Mouse (Mus musculus) testis, postnatal 10 days (tissue): ENCODE data around the gene Prkca.
A peak's percentile ranks its signal among the peaks of the same experiment; 100 is the strongest.

Experiments
- DNase-seq: peaks from one replicate; pipeline ENCODE4 v3.0.0; 2021; ENCODE audit warnings: low spot score

Gene Prkca

DNA sequence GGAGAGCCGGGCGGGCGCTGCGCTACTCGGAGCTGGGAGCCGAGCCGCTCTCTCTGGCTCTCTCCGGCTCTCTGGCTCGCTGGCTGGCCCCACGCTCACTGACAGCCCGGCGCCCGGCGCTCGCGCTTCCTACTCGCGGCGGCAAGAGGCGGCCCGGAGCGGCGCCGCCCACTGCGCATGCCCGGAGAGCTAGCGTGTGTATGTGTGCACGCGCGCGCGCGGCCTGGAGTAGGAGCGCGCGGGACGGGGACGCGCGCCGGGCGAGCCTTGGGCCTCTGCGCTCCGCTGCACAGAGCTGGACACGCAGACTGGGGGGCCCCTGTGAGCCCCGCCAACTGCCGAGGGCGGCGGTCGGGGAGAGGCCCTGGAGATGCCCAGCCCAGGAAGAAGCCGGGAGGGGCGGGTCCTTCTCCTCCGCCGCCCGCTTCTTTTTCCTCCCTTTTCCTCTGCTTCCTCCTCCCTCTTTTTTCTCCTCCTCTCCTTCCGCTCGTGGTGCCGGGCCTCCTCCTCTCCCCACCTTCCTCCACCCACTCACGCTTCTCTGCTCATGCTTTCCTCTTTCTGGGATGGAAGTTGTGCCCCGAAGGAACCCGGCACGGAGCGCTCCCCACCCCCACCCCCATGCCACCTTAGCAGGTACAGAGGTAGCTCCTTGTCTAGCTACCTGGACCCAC lies at the start of gene Prkca:
Gene Prkca, minus strand, starts transcription at position 140 of the 674 bp plus-strand sequence.
- peak; percentile 95 for DNase-seq

DNA sequence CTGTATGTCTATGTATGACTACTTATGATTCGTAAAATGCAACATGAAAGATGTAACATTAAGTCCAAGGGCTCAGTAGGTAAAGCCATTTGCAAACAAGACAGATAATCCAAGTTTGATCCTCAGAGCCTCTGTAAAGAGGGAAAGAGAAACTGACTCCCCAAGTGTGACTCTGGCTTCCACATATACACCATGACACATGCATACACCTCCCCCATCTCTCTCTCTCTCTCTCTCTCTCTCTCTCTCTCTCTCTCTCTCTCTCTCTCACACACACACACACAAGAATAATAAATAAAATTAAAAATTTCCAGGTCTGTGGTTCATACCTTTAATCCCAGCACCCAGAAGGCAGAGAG lies 41.9 kb upstream of the Prkca start:
- DNase-seq: no peak

DNA sequence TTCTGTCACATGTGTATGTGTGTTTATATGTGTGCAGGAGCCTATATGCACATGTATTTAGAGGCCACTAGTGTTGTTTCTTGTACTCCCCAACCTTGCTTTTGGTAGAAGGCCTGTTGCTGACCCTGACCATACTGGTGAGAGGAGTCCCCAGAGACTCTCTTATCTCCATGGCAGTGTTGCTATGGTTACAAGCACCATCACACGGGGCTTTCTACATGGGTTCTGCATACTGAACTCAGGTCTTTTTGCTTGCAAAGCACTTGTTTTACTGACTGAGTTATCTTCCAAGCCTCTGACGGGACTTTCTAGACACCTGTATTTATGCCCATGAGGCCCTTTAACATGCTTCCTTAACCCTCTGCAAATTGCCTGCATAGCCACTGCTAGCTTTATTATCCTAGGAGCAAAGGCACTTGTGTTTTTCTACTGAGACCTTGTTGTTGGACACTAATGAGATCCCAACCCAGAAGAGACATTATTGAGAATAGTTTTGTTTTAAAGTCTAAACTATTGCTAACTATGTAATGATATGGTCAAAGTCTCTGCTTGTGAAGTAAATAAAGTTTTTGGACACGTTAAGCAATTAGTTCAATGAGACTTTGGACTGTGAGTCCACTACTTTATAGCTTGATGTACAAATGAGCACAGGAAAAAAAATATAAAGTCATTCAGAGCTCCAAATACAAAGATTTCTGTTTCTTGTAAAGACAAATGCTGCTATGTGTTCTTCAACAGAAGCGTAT lies 41.4 kb upstream of the Prkca start:
- DNase-seq: no peak

DNA sequence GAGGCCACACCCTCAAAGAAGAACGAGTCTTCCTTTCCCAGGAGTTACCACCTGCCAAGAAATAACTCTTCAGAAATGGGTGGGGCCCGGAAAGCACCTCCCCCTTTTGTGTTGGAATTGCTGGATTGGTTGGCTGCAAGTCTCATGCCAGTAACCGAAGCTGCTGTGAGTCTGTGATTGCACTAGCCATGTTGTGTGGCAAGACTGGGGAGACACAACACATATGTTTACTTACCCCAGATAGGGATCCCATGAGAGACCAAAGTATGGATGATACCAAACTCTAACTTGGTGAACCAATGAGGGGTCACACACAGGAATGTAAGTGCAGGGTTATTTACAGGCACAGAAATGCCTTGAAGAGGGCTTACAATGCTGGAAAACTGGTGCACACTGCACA lies 38.9 kb upstream of the Prkca start:
- DNase-seq: no peak

DNA sequence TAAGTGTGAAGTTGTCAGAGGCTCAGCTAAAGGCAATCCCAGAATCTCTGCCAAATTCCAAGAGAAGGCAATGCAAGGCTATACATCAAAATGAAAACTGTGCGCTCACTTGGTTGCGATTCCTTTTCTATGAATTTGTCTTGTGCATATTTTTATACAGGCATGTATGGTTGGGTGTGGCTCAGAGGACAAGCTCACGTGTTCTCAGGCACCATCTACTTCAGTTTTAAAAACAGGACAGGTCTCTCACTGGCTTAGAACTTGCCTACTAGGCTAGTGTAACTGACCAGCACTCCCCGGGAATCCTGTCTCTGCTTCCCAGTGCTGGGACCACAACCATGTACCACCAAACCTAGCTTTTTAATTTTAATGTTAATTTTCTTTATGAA lies 34.6 kb upstream of the Prkca start:
- DNase-seq: no peak

DNA sequence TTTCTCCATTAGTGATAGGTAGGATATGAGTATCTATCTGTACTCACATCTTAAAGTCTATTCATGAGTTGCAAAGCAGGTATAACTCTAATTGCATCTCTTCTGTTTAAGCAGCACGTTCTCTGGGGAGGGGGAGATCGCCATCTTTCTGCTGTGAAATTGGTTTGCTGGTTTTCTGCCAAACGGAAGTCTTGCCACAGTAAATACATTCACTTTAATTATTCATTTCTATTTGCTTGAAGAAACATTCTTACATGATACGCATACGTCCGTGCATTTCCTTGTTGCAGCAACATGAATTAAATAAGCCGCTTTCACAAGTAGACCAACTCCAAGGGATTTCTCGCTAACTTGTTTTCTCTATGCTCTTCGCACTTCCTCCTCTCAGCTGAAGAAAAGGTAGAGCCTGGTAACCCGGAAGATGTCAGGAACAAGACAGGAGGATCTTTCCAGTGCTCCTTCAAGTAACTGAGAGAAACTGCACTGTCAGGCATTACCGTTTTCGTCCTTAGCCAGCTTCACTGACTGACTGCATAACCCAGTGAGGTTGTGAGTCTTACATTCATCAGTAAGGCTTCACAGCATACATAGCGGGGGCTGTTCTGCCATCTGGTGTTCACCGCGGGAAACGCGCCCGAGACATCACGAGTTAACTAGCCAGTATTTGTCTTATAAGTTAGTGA lies 34.1 kb upstream of the Prkca start:
- peak; percentile 85 for DNase-seq

DNA sequence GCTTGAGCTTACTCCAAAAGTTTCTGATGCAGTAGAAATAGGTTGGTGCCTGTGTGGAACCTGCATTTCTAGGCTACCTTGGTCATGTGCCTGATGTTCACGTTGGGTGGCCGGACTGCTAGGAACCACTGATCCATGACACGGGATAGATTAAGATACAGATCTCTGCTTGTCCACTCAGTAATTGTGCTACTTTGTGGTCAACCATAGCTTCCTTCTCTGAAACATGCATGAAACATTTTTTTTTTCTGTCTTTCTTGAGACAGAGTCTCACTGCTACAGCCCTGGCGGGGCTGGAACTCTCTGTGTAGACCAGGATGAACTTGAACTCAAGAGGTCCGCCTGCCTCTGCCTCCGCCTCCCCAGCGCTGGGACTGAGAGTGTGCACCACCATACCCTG lies 33.1 kb upstream of the Prkca start:
- no peak for DNase-seq

DNA sequence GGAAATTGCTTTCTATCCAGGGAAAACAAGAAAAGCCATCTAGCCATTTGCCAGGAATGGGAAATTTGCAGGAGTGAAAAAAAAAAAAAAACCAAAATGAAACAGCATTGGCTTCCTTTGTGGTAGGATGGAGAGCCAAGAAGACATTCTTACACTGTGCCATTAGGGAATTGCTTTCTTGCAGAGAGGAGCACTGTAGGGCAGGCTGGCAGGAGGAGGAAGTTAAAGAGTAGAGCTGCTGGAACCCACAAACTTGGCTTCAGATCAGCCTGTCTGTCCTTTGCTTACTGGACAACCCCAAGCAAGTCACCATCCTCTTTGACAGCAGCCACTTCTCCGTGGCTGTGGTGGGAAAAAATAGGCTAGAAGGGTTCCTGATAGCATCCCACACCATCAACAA lies 23.3 kb upstream of the Prkca start:
- no peak for DNase-seq

DNA sequence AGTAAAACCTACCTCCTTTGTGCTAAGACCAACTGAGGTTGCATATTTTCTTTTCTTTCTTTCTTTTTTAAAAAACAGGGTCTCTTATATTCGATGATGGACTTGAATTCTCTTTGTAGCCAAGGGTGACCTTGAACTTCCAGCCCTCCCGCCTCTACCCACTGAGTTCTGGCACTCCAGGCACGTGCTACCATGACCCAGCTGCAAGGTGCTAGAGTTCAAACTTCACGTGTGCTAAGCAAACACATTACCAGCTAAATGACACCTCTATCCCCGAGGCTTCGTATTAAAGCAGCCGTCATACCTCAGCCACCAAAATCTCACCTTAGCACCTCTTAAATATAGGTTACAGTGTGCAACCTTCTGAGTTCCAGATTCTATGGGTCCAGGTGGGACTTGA lies 21.9 kb upstream of the Prkca start:
- no peak for DNase-seq

DNA sequence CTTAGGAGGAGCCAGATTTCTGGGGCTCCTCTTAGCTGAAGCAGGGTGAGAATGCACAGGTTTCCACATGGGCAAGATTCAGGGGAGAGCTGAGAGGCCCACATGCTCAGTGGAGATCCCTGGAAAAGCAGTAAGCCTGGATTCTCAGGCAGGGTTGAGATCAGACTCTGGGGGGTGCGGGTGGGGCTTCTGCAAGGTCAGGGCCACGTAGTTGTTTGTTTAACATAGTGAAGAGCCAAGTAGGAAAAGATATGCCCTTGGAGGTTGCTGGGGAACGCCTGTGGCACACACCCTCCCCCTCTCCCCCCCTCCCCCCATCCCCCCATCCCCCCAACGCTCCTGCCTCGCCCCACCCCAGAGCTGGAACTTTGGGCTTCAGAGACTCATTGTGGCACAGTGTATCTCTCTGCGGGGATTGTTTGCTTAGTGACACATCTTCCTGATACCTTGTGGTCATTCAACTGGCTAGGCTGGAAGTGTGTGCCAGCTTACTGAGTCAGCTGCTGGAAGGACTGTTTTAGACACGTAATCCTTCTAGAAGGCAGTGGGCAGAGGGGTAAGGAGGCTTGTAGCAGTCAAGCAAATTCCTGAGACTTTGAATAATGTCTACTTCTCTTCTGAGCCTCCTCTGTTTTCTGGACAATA lies 21.3 kb upstream of the Prkca start:
- no peak for DNase-seq

DNA sequence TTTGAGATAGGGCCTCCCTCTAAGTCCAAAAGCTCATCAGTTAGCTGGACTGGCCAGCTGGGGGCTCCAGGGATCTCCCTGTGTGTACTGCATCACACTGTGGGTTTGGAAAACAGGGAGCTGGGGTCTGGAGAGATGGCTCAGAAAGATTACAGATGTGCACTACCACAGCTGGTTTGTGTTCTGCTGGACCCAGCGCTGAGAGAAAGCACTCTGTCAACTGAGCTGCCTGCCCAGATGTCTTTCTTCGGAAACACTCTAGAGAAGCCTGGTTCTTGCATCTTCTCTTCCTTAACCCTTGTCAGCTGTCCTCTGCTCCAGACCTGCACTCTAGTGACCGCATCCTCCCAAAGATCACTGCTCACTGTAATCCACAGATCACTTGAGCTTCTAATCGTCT lies 20.3 kb upstream of the Prkca start:
- DNase-seq: no peak

DNA sequence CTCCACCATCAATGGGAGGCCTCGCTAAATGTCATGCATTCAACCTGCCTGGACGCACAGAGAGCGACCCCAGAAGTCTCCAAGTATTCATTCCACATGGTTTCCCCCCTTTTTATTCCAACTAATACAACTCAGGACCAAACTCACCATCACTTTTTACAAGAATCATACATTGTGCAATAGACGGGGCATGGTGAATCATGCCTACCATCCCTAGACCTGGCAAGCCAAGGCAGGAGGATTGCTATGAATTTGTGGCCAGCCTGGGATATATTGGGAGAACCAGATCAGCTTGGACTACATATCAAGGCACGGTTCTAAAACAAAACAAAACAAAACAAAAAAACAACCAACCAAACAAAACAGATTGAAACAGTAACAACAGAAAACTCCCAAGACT lies 19.2 kb upstream of the Prkca start:
- no peak for DNase-seq

DNA sequence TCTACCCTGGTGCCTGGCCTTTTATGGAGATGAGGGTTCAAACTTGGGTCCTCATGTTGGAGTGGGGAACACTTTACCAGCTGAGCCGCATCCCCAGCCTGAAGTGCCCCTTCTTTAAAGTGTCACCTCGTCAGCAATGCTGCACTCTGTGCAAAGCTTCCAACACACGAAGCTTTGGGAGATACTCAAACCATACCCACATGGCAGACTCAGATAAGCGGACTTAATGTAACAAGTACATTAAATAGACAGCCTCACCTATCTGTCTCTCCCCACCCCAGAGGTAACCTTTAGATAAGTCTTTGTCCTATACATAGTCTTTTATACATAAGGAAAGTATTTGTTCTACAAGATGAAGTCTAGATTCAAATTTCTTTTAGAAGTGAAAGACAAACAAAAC lies 17.3 kb upstream of the Prkca start:
- DNase-seq: no peak

DNA sequence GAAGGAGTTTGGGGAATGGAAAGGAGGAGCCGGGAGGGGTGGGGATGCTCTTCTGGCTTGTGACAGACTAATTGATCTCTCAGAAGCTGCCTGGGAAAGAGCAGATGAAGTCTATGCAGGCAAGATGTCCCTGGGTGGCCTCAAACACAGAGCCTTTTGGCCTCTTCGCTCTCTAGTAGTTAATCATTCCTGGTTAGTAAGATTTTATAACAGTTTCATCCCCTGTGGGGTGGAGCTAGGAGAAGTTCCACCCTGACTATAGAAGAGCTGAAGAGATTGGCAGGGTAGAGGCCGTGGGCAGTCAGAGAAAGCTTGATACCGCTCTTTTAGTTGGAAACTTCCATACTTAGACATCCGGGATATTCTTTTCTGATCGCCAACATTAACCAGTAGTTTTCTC lies 15.2 kb upstream of the Prkca start:
- DNase-seq: no peak

DNA sequence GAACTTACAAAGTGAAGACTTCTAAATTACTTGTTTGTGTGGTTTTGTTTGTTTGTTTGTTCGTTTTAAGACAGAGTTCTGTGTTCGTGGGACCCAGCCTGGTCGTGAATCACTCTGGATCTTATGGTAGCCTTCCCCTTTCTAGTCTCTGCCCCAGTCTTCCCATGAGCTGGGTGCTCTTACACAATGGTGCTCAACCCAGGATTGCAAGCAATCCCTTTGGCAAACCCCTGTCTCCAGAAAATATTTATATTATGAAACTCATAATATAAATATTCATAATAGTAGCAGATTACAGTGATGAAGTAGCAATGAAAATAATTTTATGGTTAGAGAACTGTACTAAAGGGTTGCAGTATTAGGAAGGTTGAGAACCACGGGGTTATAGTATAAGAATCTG lies 12.3 kb upstream of the Prkca start:
- DNase-seq: no peak

DNA sequence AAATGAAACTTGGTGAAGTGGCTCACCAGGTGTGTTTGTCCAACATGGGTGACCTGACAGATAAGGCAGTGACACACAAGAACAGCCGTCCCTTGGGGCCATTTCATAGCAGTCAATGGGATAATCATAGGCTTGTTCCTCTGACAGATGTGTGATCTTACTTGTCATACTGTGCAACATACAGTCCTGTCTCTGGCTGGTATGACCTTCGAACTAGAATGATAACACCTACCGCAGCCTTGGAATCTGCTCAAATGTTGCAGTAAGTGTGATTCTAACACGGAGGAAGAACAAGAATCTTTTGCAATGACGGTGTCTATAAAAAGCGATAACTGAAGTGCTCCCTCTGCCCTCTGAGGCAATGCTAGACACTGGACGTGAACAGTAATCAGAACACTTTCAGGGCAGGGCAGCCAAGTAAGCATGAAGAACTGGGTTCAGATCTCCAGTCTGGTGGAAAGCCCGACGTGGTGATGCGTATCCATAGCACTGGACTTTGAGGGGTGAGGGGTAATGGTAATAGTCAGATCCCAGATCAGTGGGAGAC lies 9.2 kb upstream of the Prkca start:
- DNase-seq: no peak

DNA sequence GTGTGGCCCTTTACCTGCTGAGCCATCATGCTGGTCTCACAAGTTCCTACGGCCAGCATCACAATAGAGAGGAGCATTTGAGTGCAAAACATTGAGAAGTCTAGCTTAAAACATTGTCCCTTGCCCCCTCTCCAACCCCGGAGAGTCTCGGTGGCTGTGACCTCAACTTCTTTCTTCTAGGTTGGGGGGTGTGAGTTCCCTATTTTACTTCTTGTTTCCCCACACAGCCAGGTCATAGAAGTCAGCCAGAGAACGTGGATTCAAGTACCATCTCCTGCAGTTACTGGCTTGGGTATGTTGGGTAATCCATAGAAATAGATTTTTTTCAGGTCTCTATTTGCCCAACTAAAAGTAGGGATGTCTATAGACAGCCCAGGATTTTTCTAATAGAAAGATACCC lies 7.1 kb upstream of the Prkca start:
- DNase-seq: no peak

DNA sequence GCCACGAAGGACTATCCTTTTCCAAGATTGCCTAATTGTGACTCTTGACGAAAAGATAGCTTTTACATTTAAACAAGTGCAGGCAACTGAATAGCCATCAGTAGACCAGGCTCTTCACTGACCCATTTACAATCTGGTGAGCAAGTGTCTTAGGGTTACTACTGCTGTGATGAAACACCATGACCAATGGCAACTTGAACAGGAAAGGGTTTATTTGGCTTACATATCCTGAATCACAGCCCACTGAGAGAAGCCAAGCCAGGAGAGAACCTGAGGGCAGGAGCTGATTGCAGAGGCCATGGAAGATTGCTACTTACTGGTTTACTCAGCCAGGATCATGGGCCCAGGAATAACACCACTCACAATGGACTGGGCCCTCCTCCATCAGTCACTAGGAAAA lies 1.6 kb upstream of the Prkca start:
- no peak for DNase-seq

DNA sequence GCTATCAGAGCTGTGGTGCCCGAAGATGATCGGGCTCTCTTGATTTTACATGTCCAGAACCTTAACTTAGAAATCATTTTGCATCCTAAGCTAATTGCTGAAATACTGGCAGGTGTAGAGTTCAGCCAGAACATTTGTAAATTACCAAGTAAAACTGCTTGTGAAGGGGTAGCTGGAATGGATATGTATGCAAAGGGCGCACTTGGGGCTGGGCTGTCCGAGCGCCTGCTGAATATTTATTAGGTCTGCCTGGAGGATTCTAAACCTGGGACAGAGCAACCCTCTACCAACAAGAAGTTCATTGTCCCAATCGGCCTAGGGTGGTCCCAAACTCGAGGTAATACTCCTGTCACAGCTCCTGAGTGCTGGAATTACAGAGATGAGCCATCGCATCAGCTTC lies 1.0 kb upstream of the Prkca start:
- DNase-seq: no peak

DNA sequence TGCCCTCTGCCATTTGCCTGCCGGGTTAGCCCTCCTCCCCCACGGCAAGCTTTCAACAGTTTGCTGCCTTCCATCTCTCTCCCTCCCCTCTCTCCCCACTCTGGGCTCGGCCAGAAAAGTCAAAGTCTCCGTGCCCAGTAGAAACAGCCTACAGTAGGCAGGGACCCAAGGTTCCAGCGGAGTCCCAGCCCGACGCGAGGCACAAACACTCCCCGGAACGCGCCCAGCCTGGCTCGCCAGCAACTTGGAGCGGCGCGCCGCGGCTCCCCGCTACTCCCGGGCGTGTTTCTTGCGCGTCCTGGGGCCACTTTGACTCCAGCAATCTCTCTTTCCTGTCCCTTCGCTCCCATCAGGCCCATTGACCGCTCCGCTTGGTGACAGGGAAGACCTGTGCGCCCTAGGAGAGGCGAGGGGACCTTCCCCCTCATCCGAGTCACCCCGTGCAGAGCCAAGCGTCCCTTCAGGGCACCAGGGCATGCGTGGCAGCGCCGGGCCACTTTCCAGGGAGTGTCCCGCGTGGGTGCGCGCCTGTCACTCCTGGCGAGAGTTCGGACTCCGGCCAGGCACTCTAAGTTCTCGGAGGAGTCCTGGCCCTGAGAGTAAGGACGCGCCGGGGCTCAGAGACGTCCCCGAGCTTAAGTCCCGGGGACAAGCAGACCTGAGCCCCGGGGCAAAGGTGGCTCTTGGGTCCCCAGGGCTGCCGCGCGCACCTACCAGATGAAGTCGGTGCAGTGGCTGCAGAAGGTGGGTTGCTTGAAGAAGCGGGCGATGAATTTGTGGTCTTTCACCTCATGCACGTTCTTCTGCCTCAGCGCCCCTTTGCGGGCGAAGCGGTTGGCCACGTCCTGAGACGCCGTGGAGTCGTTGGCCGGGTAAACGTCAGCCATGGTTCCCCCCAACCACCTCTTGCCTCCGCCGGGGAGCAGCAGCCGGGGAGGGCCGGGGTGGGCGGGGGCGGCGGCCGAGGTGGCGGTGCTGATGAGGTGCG lies 653 bp downstream of the Prkca start, which contains the start of gene Apoh:
Gene Apoh, plus strand, starts transcription at position 574 of the 988 bp plus-strand sequence.
- DNase-seq: peak; percentile 60

DNA sequence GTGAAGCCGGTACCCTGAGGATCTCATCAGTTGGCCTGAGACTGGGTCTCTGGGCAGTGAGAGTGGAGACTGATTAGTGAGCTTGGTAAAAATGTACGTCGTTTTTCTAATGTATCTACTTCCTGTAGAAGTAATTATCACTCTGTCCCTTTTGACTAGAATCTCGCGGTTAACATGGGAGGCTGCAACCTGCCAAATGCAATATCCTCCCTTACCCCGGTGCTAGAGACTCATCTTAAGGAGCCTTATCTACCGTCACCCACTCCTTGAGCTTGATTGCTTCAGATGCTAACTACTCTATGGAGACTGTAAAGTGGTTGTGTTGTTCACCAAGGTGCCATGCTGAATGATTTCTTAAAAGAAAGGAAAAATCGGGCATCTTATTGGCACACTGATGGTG lies 1.9 kb downstream of the Prkca start:
- DNase-seq: no peak
